Mouse (Mus musculus): ENCODE measurements around the gene 1600002K03Rik. TPM values are rescaled to one million over a fixed set of nuclear protein-coding genes. Genes with fewer than 3 reads are reported as not detected.
A peak's percentile ranks its signal among the peaks of the same experiment; 100 is the strongest.

Gene 1600002K03Rik
- polyA plus RNA-seq, 1 experiment from 2014 or later = 14.7 TPM

GRCm38 (mm10) chr10:80143664-80144063, 29.1 kb upstream of the 1600002K03Rik start:
- Histone ChIP-seq H3K4me2 (no peak overlapping the region), H3K4me3 (no peak overlapping the region), H3K9ac (no peak overlapping the region), H3K36me3 (peaks cover 27% of the 10 kb centered on the region), H3K27ac (no peak overlapping the region), H3K27me3 (peaks cover 17% of the 10 kb centered on the region; the same call in 1 of the 2 replicates), H3K4me1 (peaks cover 64% of the 10 kb centered on the region), H3K9me3 (no peaks in the 10 kb centered on the region)
- no peak for ATAC-seq (ENCODE audit: borderline replicate concordance, extremely low read depth, low FRiP score, low TSS enrichment)
- 92% methylated on average over 7 of the region's 7 CpGs for WGBS

GRCm38 (mm10) chr10:80144159-80144558, 28.6 kb upstream of the 1600002K03Rik start:
- Histone ChIP-seq H3K27me3 (peaks cover 13% of the 10 kb centered on the region; the same call in 1 of the 2 replicates), H3K4me2 (no peak overlapping the region), H3K36me3 (peaks cover 27% of the 10 kb centered on the region), H3K27ac (no peak overlapping the region), H3K9me3 (no peaks in the 10 kb centered on the region), H3K4me1 (peaks cover 62% of the 10 kb centered on the region), H3K9ac (no peak overlapping the region), H3K4me3 (no peak overlapping the region)
- no peak for ATAC-seq (ENCODE audit: borderline replicate concordance, extremely low read depth, low FRiP score, low TSS enrichment)
- WGBS = 92% methylated on average over 12 of the region's 12 CpGs

- peaks cover 3% of the 10 kb centered on the region; the same call in 1 of the 2 replicates for H3K27me3 ChIP-seq
- H3K27ac ChIP-seq = peak overlapping the region; percentile 62
- peaks cover 57% of the 10 kb centered on the region for H3K4me1 ChIP-seq
- no peaks in the 10 kb centered on the region for H3K9me3 ChIP-seq
- no peak overlapping the region for H3K9ac ChIP-seq
- H3K4me2 ChIP-seq = no peak overlapping the region
- peaks cover 27% of the 10 kb centered on the region for H3K36me3 ChIP-seq
- no peak overlapping the region for H3K4me3 ChIP-seq
- 72% methylated on average over 20 of the region's 20 CpGs for whole genome bisulfite sequencing
- no peak for ATAC-seq (ENCODE audit: borderline replicate concordance, extremely low read depth, low FRiP score, low TSS enrichment)
Measured at GRCm38 (mm10) chr10:80144864-80145838, 27.6 kb upstream of the 1600002K03Rik start.

- Histone ChIP-seq H3K4me2 (no peak overlapping the region), H3K9me3 (no peaks in the 10 kb centered on the region), H3K36me3 (peaks cover 27% of the 10 kb centered on the region), H3K9ac (no peak overlapping the region), H3K4me1 (peaks cover 53% of the 10 kb centered on the region), H3K27me3 (no peaks in the 10 kb centered on the region), H3K4me3 (no peak overlapping the region), H3K27ac (peak overlapping the region; percentile 99)
- no peak for ATAC-seq (ENCODE audit: borderline replicate concordance, extremely low read depth, low FRiP score, low TSS enrichment)
- 81% methylated on average over 6 of the region's 6 CpGs for WGBS
Measured at GRCm38 (mm10) chr10:80145896-80146295, 26.8 kb upstream of the 1600002K03Rik start.

GRCm38 (mm10) chr10:80146568-80147011, 26.2 kb upstream of the 1600002K03Rik start:
- Histone ChIP-seq H3K27me3 (no peaks in the 10 kb centered on the region), H3K4me2 (peak overlapping the region; percentile 3; the same call in 1 of the 2 replicates), H3K27ac (peak overlapping the region; percentile 99), H3K4me1 (peaks cover 46% of the 10 kb centered on the region), H3K4me3 (no peak overlapping the region), H3K9ac (no peak overlapping the region), H3K36me3 (peaks cover 27% of the 10 kb centered on the region), H3K9me3 (no peaks in the 10 kb centered on the region)
- ATAC-seq (ENCODE audit: borderline replicate concordance, extremely low read depth, low FRiP score, low TSS enrichment) = no peak
- 70% methylated on average over 4 of the region's 4 CpGs for WGBS

- no peaks in the 10 kb centered on the region for H3K9me3 ChIP-seq
- peak overlapping the region; percentile 89 for H3K4me2 ChIP-seq
- H3K9ac ChIP-seq = peak overlapping the region; percentile 71
- 61% methylated on average over 5 of the region's 5 CpGs for WGBS
- no peaks in the 10 kb centered on the region for H3K27me3 ChIP-seq
- peak overlapping the region; percentile 99 for H3K27ac ChIP-seq
- peaks cover 27% of the 10 kb centered on the region for H3K36me3 ChIP-seq
- peak overlapping the region; percentile 81 for H3K4me3 ChIP-seq
- peaks cover 49% of the 10 kb centered on the region for H3K4me1 ChIP-seq
- ATAC-seq (ENCODE audit: borderline replicate concordance, extremely low read depth, low FRiP score, low TSS enrichment) = no peak
Measured at GRCm38 (mm10) chr10:80147146-80147718, 25.5 kb upstream of the 1600002K03Rik start.

GRCm38 (mm10) chr10:80147719-80148601, 24.8 kb upstream of the 1600002K03Rik start, which contains the start of gene Midn:
Gene Midn (plus strand): TSS chr10:80148272.
- Histone ChIP-seq H3K27me3 (no peaks in the 10 kb centered on the region), H3K4me1 (peaks cover 53% of the 10 kb centered on the region), H3K4me2 (peak within 1 kb of the TSS; percentile 89), H3K4me3 (peak within 1 kb of the TSS; percentile 81), H3K9me3 (no peaks in the 10 kb centered on the region), H3K9ac (peak within 1 kb of the TSS; percentile 71), H3K27ac (peak within 1 kb of the TSS; percentile 99), H3K36me3 (peaks cover 34% of the 10 kb centered on the region)
- WGBS = 1% methylated on average over 38 of the region's 42 CpGs
- peak; percentile 47 for ATAC-seq (ENCODE audit: borderline replicate concordance, extremely low read depth, low FRiP score, low TSS enrichment)

GRCm38 (mm10) chr10:80148610-80149290, 24.0 kb upstream of the 1600002K03Rik start:
- Histone ChIP-seq H3K9me3 (no peaks in the 10 kb centered on the region), H3K9ac (peak overlapping the region; percentile 71), H3K4me3 (peak overlapping the region; percentile 81), H3K4me1 (peaks cover 53% of the 10 kb centered on the region), H3K4me2 (peak overlapping the region; percentile 89), H3K27me3 (no peaks in the 10 kb centered on the region), H3K36me3 (peaks cover 38% of the 10 kb centered on the region), H3K27ac (peak overlapping the region; percentile 99)
- ATAC-seq (ENCODE audit: borderline replicate concordance, extremely low read depth, low FRiP score, low TSS enrichment) = peak; percentile 66
- 0% methylated on average over 57 of the region's 57 CpGs for WGBS

- Histone ChIP-seq H3K9ac (peak overlapping the region; percentile 98), H3K4me1 (peaks cover 61% of the 10 kb centered on the region), H3K27me3 (no peaks in the 10 kb centered on the region), H3K9me3 (no peaks in the 10 kb centered on the region), H3K4me2 (peak overlapping the region; percentile 89), H3K27ac (peak overlapping the region; percentile 99), H3K36me3 (peaks cover 38% of the 10 kb centered on the region), H3K4me3 (peak overlapping the region; percentile 81)
- peak; percentile 82 for ATAC-seq (ENCODE audit: borderline replicate concordance, extremely low read depth, low FRiP score, low TSS enrichment)
- 1% methylated on average over 88 of the region's 88 CpGs for WGBS
Measured at GRCm38 (mm10) chr10:80149291-80150225, 23.2 kb upstream of the 1600002K03Rik start.
